Mouse (Mus musculus) CD4-positive, CD25-positive, alpha-beta regulatory T cell, adult 2 months (primary cell): ENCODE measurements around the gene Atp4b.

Source experiments
- DNase-seq: peaks from one replicate; pipeline ENCODE4 v3.0.0-alpha.2; 2012; ENCODE audit warnings: low read depth, low spot score

Atp4b gene

DNA sequence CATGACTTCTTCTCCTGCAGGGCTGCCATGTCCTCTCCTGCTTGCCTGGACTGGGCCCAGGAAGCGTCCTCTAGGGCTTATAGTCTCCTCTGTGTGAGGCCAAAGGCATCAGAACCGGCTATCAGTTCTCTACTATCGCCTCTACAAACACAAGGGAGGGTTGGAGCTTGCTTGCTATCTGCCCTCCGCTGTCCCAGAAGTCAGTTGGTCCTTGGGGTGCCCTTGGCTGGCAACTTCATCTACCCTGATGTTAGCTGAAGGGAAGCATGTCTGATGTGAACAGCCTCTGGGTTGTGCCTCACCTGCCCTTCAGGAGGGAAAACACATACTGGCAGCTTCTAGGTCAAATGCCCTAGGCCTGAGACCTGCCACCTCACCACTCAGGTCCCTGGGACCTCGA, at the start of gene Atp4b:
Gene Atp4b, minus strand, starts transcription at position 101 of the 400 bp plus-strand sequence.
- no peak for DNase-seq

DNA sequence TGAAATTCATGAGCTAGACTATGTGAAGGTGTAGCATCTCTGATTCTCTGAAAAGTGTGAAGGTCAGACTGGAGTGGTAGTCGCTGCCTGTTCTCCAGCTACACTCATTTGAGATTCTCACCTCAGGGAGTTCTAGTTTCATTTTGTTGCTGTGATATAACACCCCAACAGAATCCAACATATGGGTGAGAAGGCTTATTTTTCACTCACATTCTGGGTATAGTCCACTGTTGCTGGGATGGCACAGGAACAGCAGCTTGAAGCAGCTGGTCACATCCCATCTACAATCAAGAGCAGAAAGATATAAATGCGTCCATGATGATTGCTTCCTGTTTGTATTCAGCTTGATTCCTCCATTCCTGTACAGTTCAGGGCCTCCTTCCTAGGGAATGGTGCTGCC, 45.5 kb upstream of the Atp4b start:
- DNase-seq: no peak

DNA sequence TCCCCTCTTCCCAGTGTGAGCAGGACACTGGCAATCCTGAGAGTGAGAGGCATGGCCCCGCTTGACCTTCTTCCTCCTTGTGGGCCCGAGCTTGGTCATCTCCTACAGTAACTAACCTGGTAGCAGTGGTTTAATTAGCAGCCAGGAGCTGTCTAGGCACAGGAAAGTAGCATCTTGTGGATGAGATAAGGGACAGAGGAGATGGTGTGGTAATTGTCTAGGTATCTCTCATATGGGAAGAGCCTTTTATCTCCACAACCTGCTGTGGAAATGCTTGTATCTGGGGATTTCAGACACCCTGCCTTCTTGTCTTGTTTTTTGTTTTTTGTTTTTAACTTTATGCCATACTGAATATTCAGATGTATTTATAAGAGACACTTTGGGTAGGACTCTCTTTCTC, 40.9 kb upstream of the Atp4b start:
- no peak for DNase-seq

DNA sequence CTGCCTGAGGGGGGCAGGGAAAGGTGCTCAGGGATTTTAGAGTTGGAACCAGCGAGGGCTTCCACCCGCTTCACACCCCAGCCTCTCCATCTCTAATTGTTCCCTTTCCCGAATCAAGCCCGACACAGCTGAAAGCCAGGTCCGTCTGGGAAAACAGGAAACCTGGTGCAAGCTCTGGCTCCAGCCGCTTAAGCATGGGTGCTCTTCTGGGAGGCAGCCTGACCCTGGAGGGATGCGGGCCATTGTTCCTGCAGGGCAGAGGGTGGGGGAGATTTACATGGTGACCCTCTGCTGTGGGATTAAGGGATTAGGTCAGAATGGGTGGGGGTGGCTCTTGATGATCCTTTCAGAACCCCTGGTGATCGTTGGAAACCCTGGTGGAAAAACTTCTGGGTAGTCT, 39.4 kb upstream of the Atp4b start:
- no peak for DNase-seq

DNA sequence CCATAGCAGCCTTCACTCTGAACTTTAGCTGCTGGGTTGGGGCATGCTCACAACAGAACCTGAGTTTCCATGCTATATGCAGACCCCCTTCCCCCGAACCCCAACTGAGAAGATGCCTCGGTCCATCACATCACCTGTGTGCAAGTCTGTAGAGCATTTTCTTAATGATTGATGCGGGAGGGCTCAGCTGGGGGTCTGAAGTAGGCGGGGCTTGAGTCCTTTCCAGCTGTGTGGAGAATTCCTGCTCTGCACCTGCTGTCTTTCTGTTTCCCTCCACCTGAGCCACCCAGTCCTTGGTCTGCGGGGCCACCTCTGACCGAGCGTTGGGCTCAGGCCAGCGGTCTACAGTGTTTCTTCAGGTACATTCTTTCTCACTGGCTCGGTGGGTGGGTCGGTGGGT, 38.3 kb upstream of the Atp4b start, which contains the start of gene Tmem255b:
Gene Tmem255b, plus strand, starts transcription at position 301 of the 400 bp plus-strand sequence.
- DNase-seq: no peak

DNA sequence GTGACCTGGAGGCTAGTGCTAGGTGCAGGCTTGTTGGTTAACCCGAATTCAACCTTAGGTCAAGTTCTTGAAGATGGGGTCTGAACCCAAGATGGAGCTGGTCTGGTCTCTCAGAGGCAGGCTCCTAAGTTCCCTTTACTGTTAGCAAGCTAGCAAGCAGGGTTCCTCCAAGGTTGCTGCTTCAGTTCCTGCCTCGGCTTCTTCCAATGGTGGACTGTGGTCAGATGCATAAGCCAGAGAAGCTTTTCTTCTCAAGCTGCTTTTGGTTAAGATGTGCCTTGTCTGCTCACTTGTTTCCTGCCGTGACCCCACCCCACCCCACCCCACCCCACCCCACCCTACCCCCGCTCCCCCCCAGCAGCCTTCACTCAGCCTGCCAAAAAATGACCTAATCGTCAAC, 36.5 kb upstream of the Atp4b start:
- no peak for DNase-seq

DNA sequence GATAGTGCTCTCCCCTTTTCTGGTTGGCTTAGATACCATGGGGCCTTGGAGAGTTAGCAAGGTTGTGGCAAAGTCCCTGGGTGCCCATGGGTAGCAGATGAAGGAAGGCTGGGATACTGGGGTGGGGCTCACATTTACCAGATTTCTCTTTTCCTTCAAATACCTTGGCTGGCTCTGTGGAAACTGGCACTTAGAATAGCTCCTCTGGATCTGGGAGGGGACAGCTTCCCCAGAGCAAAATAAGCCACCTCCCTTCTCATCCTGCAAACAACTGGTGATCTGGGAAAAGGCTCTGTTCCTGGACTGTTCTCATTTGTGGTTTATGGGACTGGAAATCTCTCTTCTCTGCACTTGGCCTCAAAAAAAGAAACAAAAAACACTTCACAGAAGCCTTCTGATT, 34.2 kb upstream of the Atp4b start:
- DNase-seq: no peak

DNA sequence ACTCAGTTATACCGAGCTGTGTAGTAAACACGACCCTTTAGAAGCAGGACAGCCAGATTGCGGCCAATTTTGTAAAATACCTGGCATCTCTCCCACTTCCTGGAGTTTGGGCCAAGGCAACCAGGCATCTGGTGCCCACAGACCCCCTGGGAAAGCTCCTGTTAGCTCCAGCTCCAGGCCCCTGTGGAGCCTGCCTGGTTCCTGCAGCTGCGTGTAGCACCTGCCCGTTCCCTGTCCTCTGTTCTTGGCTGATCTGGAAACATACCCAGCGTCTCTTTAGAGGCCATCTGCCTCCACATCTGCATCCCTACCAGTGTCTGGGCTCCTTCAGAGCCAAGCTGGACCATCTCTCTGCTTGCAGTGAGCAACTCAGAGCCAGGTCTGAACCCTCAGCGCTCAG, 33.8 kb upstream of the Atp4b start:
- no peak for DNase-seq

DNA sequence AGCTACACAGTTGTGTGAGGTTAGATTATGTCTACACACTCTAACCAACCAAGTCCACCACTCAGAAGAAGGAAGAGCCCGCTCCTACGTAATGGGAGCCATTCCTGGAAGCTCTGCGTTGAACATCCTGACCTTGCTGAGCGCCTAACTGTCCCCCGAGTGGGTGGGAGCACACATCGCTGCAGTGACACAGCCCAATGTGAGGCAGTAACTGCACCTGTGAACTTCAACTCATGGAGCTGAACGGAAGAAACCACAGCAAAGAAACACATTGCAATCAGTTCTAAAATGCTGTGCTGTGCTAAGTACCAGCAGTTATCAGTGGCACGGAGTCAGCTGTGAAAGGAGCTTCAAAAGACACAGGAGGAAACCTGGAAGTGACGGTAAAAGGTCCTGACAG, 31.5 kb upstream of the Atp4b start:
- DNase-seq: no peak

DNA sequence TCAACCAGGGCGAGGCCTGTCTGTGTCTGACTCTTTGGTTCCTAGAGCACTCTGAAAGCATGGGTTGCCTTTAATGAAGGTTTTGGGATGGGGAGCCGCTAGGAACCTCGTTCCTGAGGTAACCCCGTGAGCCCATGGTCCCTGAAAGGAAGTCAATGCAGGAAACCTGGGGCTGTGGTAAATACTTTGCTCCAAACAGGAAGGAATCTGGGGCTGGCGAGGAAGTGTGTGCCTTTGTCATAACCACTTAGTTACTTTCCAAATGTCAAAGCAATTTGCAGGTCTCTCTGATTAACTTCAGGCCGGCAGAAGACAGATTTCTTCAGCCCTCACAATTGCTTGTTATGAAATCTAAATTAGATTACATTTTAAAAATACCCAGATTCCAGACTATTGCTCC, 30.7 kb upstream of the Atp4b start:
- DNase-seq: no peak

DNA sequence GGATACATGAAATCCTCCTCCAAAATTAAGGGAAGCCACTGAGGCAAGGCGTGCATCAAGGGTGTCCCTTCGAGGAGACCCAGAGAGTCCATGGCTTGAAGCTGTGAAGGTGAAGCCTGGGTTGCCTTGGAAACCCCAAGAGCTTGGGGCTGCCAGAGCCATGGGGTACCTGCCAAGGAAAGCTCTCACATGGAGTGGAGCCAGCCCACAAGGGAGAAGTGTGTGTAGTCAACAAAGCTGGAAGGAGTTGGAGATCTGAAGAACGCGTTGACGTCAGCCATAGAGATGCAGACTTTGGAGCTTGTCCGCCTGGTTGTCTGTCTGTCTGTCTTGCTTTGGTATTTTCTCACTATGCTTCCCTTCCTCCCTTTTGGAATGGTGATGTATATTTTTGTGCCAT, 24.3 kb upstream of the Atp4b start:
- no peak for DNase-seq

DNA sequence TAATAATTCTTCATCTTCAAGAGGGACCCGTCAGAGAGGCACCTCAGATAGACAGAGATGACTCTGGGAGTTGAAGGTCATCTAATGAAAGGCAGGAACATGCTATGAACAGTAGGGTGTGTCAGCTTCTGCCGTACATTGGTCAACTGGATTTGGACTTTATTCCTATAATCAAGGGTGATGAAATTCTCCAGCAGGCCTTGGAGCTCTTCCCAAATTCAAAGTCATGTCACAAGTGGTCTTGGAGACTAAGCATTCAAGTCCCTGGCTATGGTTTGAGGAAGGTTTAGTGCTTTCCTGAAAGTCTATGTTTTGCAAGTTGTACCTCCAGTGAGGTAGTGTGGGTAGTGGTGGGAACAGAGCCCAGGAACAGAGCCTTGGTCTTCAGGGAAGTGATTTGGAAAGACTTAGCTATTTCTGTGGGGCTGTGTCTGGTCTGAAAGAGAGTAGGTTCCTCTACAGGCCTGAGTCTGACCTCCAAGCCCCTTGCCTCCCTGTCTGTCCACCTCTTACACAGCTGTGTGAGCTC, 22.6 kb upstream of the Atp4b start:
- no peak for DNase-seq

DNA sequence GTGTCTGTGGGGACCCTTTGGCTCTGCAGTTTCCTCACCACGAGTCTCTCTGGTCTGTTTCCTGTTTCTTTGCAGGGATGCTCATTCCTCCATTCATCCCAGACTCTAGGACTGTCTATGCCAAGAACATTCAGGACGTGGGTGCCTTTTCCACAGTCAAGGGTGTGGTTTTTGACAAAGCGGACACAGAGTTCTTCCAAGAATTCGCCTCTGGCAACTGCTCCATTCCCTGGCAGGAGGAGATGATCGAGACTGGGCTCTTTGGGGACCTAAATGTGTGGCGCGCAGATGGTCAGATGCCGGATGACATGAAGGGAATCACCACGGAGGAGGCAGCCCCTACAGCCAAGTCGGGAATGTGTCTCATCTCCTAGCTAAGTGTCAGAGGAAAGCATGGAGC, 19.3 kb upstream of the Atp4b start:
- DNase-seq: no peak

DNA sequence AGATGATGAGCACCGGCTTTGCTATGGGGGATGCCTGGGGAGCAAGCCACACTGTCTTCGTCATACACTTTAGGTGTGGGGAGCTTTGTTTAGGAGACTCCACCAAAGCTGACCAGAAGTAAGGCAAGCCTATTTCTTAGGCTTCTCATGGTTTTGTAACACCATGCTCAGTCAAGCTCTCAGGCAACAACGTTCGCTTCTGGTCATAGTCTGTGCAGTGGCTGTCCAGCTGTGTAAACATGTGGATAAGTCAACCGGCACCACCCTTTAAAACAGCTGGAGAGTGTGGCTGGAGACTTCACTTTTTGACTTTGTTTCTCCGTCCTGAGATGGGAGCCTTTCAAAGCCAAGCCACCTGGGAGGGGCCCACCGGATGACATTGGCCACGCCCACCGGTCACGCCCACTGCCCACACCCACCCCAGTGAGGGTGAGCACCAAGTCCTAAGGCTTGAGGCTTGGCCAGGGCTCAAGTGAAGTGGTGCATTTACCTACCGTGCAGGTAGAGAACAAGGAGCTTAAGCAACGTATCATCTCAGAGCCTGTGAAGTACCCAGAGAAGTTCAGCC, 17.3 kb upstream of the Atp4b start:
- DNase-seq: no peak

DNA sequence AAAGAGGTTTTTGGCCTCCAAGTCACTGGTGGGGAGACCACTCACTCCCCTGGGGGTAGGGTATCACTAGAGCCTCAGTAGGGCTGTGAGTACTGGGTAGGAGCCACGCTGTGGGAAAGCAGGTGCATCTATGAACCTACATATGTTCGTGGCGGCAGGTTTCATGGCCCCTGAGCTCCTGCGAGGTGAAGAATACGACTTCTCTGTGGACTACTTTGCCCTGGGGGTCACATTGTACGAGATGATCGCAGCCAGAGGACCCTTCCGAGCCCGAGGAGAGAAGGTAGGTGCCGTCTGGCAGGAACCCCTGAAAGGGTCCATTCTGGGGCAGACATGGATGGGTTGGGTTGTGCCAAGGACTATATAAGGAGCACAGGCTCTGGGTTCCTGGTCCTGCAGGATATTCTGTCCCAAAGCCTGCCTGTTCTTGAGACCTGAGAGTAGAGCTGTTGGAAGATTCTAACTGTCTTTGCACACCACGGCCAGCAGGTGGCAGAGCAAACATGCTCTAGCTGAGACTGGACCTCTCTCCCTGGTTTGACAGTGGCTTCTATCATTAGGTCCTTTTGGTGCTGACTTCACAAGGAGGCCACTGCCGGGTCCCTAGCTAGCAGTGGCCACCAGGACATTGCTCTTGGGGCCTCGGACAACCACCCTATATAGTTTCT, 16.4 kb upstream of the Atp4b start:
- peak; percentile 74 for DNase-seq

DNA sequence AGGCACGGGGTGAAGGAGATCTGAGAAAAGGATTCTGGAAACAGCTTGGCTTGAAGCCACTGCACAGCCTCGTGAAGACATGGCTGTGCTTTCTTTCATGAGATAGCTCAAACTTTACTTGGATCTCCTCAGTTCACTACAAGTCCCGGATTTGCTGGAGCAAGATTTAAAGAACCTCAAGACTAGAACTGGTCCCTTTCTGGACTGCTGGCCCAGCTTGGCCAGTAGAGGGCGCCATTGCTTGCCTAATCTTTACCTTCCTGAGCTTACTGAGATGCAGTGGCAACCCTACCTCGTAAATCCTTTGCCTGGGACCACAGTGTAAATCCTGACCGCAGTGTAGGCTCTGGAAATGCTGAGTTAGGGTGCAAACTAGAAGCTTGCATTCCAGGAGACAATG, 15.0 kb upstream of the Atp4b start:
- peak; percentile 75 for DNase-seq

DNA sequence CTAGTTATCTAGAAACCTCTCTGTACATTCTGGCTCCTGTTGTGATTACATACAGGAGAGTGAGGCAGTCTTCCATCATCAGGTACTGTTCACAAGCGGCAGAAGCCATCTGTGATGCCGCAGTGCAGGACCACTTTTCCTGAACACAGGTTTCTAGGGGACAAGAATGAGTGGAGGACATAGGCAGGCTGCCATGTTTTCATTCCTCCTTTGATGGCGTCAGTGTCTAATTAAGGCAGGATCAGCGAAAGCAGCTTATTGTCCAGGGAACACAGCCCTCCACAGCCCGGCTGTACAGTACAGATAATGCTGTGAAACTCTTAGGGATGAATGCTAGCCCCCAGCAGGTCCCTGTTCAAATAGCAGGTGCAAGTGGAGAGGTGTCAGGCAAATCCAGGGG, 9.4 kb upstream of the Atp4b start:
- DNase-seq: no peak

DNA sequence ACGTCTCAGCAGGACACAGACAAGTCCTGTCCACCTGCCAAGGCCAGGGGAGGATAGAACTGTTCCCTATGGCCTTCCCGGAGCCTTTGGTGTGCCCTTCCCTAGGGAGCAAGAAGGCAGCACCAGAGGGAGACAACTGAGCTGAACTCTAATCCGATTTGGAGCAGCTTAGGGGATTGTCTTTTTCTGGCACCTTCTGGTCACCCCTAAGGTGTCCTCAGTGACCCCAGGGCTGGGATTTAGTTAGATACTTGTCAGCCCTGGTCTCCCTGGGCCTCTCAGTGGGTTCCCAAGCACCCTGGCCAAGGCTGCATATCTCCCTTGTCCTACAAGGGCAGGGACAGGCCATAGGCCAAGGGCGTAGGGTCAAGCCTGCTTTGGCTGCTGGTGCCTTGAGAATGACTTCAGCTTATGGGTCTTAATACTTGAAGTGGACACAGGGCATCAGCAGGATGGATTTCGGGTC, 8.1 kb upstream of the Atp4b start, which contains the start of gene Grk1:
Gene Grk1, plus strand, starts transcription at position 416 of the 466 bp plus-strand sequence.
- DNase-seq: no peak

DNA sequence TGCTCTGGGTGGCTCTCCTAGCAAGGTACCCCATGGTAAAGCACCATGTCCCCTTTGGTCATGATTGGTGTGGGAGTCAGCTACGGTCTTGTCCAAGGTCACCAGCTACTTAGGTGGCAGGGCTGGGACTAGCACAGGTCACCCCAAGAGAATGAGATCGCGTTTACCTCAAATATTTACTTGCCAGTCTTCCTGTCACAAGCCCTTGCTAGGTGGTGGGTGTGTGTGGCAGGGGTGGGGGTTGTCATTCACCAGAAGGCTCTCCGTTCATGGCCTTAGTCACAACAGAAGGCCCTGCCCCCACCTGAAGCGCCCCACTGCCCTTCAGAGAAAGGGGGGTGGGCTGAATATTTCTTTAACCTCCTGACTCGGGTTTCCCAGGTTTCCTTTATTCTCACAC, 6.9 kb upstream of the Atp4b start:
- no peak for DNase-seq

DNA sequence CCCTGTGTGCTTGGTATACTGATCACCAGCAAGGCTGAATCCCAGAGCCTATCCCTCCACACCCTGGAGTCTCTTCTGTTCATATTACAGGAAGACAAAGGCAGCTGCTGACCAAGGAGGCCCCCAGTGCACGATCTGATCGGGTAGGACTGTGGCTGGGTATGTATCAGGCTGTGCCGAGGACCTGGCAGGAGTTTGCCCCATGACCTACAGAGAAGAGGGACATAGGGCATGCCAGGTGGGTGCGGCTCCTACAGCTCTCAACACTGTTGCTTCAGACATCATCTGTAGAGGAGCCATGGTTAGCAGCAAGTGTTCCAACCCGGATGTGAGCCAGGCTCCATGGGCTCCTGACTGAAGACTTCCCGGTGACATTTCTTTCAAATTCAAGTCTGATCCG, 2.8 kb downstream of the Atp4b start:
- DNase-seq: no peak

DNA sequence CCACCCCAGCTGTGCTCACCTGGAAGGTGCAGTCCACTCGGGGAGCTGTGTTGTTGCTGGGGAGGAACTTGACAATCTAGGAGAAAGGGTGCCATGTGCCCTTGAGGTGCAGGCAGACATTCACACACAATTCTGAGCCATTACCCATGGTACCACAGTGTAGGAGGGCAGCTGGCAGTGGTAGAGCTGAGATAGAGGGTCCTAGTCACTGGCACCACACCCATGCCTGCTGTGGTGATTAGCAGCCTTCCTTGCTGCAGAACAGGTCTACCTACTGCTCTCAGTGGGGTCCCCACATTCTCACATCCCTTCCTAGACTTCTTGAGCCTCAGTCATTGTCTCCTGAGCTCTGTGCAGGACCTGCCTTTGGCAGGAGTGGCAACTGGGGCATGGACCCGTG, 7.9 kb downstream of the Atp4b start:
- no peak for DNase-seq

DNA sequence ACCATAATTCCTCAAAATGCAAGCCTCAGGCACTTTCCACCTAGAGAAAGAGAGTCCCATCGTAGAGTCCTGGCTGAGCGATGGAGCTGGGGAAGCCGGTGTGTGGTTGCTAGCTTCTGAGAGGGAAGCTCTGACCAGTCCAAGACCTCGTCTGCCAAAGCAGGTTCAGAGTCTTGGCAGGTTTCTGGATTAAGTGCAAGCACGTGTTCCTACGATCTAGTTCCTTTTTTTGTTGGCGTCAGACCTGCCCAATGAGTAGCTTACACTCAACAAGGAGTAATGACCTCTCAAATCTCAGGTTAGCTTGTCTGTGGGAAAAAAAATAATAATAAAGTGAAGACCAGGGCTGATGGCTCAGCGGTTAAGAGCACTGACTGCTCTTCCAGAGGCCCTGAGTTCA, 8.9 kb downstream of the Atp4b start:
- no peak for DNase-seq

DNA sequence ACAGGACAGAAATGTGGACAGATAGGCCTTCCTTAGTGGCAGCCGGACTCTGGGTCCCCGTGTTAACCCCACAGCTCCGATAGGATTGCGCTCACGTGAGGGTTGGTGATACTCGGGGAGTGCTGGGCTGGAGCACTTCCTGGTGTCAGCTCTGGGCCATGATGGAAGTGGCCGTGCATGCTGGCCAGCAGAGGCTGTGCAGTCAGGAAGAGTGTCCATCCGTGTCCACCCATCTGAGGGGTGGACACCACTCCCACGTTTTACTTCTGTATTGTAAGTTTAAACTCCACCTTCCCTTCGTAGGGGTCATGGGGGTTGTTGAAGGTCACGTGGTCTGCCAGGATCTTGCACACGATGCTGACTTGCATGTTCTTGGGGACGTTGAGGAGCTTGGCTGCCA, 10.3 kb downstream of the Atp4b start:
- DNase-seq: no peak
